Mouse (Mus musculus) midbrain, embryonic 14.5 days (tissue): ENCODE results near the gene Lmx1b. TPM values are rescaled to one million over a fixed set of nuclear protein-coding genes. Genes with fewer than 3 reads are reported as not detected.

ENCODE experiments used
- ATAC-seq: fragments of 200-750 bp; cut with Nextera tagmentation; 2 replicates; pipeline ENCODE4 v1.8.0; 2017; ENCODE audit warnings: moderate number of reproducible peaks, moderate library complexity; ENCODE audit not compliant: low FRiP score, low TSS enrichment
- DNase-seq: peaks from one replicate; pipeline ENCODE4 v3.0.0-alpha.2; 2015
- H3K27ac ChIP-seq: fragments of 300-500 bp; sonication (generic); replicated peaks from 2 replicates; pipeline ENCODE4 v1.5.1; 2014; ENCODE audit warnings: mild to moderate bottlenecking, low read depth, low read length, moderate library complexity
- H3K27me3 ChIP-seq: fragments of 300-500 bp; sonication (generic); 2 replicates; pipeline ENCODE4 v1.6.1; 2014; ENCODE audit warnings: low read length, control low read depth, mixed read lengths; ENCODE audit not compliant: control insufficient read depth, insufficient read depth
- H3K36me3 ChIP-seq: fragments of 300-500 bp; sonication (generic); 2 replicates; pipeline ENCODE4 v1.6.1; 2014; ENCODE audit warnings: low read length, control low read depth; ENCODE audit not compliant: control insufficient read depth, insufficient read depth
- H3K4me1 ChIP-seq: fragments of 300-500 bp; sonication (generic); 2 replicates; pipeline ENCODE4 v1.6.1; 2014; ENCODE audit warnings: mild to moderate bottlenecking, antibody characterized with exemption, low read length, control low read depth; ENCODE audit not compliant: control insufficient read depth, insufficient read depth
- H3K4me2 ChIP-seq: fragments of 300-500 bp; sonication (generic); 2 replicates; pipeline ENCODE4 v1.6.1; 2014; ENCODE audit warnings: mild to moderate bottlenecking, low read length, moderate library complexity
- H3K4me3 ChIP-seq: fragments of 300-500 bp; sonication (generic); replicated peaks from 2 replicates; pipeline ENCODE4 v1.5.1; 2014; ENCODE audit warnings: low read depth, low read length
- H3K9ac ChIP-seq: fragments of 300-500 bp; sonication (generic); replicated peaks from 2 replicates; pipeline ENCODE4 v1.6.1; 2014; ENCODE audit warnings: mild to moderate bottlenecking, low read length, moderate library complexity
- H3K9me3 ChIP-seq: fragments of 300-500 bp; sonication (generic); 2 replicates; pipeline ENCODE4 v1.6.1; 2016; ENCODE audit warnings: low read length, control low read depth, mixed read lengths; ENCODE audit not compliant: control insufficient read depth
- WGBS: fragments of 180-500 bp; shearing (Covaris S2); extraction: QIAGEN DNeasy Blood & Tissue Kit; methylation state at CpG from one replicate; pipeline ENCODE4 v1.1.7; 2014; 5-methylcytosine and 5-hydroxymethylcytosine counted together
- polyA plus RNA-seq: library from polyadenylated mRNA; unstranded; fragments of >200 nt; fragmentation: Nextera tagmentation; extraction: Ambion mirVana; gene quantifications from 2 replicates; pipeline ENCODE4 v1.2.1, GENCODE M21; 2014

Lmx1b gene
- polyA plus RNA-seq, 1 experiment from 2014 or later, result 1.7 TPM

DNA sequence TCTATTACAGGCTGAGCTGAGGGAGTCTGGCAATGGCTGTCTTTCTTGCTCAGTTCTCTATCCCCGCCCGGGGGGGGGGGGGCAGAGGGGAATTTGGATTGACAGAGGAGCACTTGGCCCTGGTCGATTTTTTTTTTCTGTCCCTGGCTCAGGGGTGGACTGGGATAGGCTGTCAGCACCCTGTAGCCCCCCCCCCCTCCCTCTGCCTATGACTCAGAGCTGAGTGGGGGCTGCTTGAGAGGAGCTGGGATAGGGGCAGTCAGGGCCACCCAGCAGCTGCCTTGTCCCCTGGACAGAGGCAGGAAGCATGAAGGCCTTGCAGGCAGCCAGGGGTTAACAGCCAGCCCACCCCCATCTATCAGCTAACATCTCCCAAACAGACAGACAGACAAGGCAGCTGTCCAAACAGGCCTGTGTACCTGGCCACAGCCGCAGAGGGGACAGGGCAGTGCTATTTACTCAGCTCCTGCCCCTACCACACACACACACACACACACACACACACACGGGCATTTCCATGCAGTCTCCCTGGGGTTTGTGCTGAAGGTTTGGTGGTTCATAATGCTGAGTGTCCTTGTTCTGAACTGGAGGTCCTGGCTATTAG, 57.8 kb downstream of the Lmx1b start:
- ATAC-seq (no peak), DNase-seq (no peak)
- peak overlapping the region; percentile 6; the same call in 1 of the 2 replicates for H3K27ac ChIP-seq
- no peaks in the 10 kb centered on the region for H3K36me3 ChIP-seq
- peaks cover 87% of the 10 kb centered on the region for H3K27me3 ChIP-seq
- WGBS, result 3% methylated on average over 5 of the region's 5 CpGs
- H3K9ac ChIP-seq, result 0 out of 2 replicates have a peak overlapping the region, but pooled peaks have one; percentile 7
- H3K4me1 ChIP-seq, result peaks cover 35% of the 10 kb centered on the region
- H3K9me3 ChIP-seq, result no peaks in the 10 kb centered on the region
- no peak overlapping the region for H3K4me3 ChIP-seq
- no peak overlapping the region for H3K4me2 ChIP-seq

GRCm38 (mm10) chr2:33581866-33582265, 58.4 kb downstream of the Lmx1b start:
- under 1% methylated on average over 8 of the region's 8 CpGs for WGBS
- Histone ChIP-seq H3K27me3 (peaks cover 87% of the 10 kb centered on the region), H3K27ac (no peak overlapping the region)

DNA sequence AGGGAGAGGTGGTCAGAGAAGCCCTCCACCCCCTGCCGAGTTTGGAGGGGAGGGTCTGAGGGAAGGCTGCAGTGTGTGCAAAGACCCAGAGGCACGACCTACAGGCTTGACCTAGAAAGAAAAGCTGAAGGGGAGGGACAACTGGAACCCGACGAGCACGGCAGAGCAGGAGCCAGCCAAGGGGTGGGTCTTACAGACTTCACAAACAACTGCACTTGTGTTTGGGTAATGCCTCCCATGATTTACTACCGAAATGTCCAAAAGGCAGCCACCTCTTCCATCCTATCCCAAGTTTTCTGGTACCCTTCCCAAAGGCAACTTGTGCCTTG, 58.9 kb downstream of the Lmx1b start:
- H3K4me3 ChIP-seq, result peak overlapping the region; percentile 19; the same call in 1 of the 2 replicates
- DNase-seq (no peak), ATAC-seq (0 out of 2 replicates have a peak, but pooled peaks have one; percentile 15)
- 0 out of 2 replicates have a peak overlapping the region, but pooled peaks have one; percentile 17 for H3K9ac ChIP-seq
- H3K4me1 ChIP-seq, result peaks cover 35% of the 10 kb centered on the region
- H3K4me2 ChIP-seq, result peak overlapping the region; percentile 48
- H3K36me3 ChIP-seq, result no peaks in the 10 kb centered on the region
- under 1% methylated on average over 6 of the region's 6 CpGs for WGBS
- H3K27me3 ChIP-seq, result peaks cover 89% of the 10 kb centered on the region
- no peaks in the 10 kb centered on the region for H3K9me3 ChIP-seq
- H3K27ac ChIP-seq, result peak overlapping the region; percentile 60

More at GRCm38 (mm10) chr2:33581866-33582265, 58.4 kb downstream of the Lmx1b start:
- Histone ChIP-seq H3K9ac (no peak overlapping the region), H3K36me3 (no peaks in the 10 kb centered on the region), H3K4me3 (no peak overlapping the region), H3K4me1 (peaks cover 35% of the 10 kb centered on the region), H3K4me2 (peak overlapping the region; percentile 10; the same call in 1 of the 2 replicates), H3K9me3 (no peaks in the 10 kb centered on the region)
- DNase-seq, result no peak
- no peak for ATAC-seq

DNA sequence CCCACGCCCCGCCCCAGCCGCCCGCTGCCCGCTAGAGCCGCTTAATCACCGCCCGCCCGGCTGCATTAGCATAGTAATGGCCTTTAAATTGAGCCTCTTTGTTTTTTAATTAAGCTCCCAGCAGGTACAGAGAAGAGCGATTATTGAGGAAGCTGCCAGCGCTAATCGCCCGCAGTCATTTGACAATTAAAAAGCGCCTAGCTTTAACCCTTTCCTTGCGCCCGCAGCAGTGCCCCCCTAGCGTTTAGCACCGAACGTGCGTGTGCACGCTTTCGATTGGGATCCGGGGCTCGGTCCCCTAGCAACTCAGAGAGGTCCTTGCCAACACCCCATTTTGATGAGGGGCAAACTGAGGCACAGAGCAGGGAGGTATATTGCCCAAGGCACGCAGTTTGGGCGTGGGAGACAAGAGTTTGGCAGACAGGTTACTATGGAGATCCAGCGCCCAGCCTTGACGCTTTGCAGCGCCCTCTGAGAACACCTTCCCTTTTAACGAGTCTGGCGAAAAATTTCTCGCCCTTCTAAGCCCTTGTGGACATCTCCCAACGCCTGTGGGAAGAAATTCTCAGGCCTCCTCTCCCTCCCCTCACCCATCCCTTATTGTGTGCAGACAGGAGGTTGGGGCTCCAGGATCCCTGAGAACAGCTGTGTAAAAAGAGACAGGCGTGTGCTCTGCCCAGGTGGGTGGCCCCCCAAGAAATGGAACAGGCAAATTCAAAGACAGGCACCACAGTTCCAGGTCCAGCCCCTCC, 59.4 kb downstream of the Lmx1b start:
- Histone ChIP-seq H3K9ac (peak overlapping the region; percentile 17; the same call in 1 of the 2 replicates), H3K9me3 (no peaks in the 10 kb centered on the region), H3K27me3 (peaks cover 87% of the 10 kb centered on the region), H3K27ac (peak overlapping the region; percentile 60), H3K4me1 (peaks cover 35% of the 10 kb centered on the region), H3K36me3 (no peaks in the 10 kb centered on the region), H3K4me3 (peak overlapping the region; percentile 19), H3K4me2 (peak overlapping the region; percentile 48)
- ATAC-seq (0 out of 2 replicates have a peak, but pooled peaks have one; percentile 44), DNase-seq (peak; percentile 81)
- under 1% methylated on average over 34 of the region's 34 CpGs for WGBS

DNA sequence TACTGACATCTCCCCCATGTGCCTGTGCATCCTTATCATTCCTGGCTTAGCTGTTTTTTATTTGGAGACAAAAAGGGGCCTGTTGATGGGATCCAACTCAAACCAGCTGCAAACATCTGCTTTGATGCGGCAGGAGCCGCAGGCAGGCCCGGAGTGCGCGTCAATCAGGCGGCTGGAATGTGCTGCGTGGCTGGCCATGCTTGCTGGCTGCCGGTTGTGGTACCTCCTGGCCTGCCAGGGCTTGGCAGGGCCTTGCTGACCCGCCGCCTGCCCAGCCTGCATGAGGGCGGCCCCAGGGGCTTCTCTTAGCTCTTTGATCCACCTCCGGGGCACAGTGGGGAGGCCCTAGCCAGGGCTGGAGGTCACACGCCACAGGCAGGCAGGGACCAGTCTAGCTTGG, 64.9 kb downstream of the Lmx1b start:
- Histone ChIP-seq H3K36me3 (no peaks in the 10 kb centered on the region), H3K4me1 (peaks cover 11% of the 10 kb centered on the region), H3K4me3 (no peak overlapping the region), H3K27ac (no peak overlapping the region), H3K9me3 (no peaks in the 10 kb centered on the region), H3K9ac (no peak overlapping the region), H3K27me3 (peaks cover 68% of the 10 kb centered on the region), H3K4me2 (no peak overlapping the region)
- DNase-seq (no peak), ATAC-seq (no peak)
- 12% methylated on average over 13 of the region's 13 CpGs for WGBS

DNA sequence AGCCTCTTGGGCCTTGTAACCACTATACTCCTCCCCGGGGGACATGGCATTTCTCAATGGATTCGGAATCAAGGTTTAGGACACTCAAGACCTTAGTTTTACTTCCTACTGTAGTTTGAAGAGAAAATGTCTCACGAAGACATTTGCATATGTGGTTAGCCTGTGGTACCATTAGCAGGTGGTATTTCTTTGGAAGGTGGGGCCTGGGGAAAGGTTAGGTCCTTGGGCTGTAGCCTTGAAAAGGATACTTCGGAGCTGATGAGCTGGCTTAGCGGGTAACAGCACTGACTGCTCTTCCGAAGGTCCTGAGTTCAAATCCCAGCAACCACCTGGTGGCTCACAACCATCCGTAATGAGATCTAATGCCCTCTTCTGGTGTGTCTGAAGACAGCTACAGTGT, 67.2 kb downstream of the Lmx1b start:
- H3K36me3 ChIP-seq, result no peaks in the 10 kb centered on the region
- no peak overlapping the region for H3K4me3 ChIP-seq
- H3K4me1 ChIP-seq, result 0 out of 2 replicates have a peak, but pooled peaks cover 4% of the 10 kb centered on the region
- H3K4me2 ChIP-seq, result no peak overlapping the region
- 96% methylated on average over 7 of the region's 7 CpGs for WGBS
- no peak overlapping the region for H3K27ac ChIP-seq
- no peaks in the 10 kb centered on the region for H3K9me3 ChIP-seq
- DNase-seq (no peak), ATAC-seq (no peak)
- H3K27me3 ChIP-seq, result peaks cover 49% of the 10 kb centered on the region
- H3K9ac ChIP-seq, result no peak overlapping the region

- H3K9me3 ChIP-seq, result no peaks in the 10 kb centered on the region
- ATAC-seq, result no peak
- peaks cover 33% of the 10 kb centered on the region for H3K27me3 ChIP-seq
- no peaks in the 10 kb centered on the region for H3K36me3 ChIP-seq
- H3K4me1 ChIP-seq, result 0 out of 2 replicates have a peak, but pooled peaks cover 4% of the 10 kb centered on the region
- no peak for DNase-seq
- H3K4me2 ChIP-seq, result peak overlapping the region; percentile 25
- WGBS, result 19% methylated on average over 16 of the region's 16 CpGs
- no peak overlapping the region; the same call in 1 of the 2 replicates for H3K27ac ChIP-seq
- no peak overlapping the region for H3K4me3 ChIP-seq
- H3K9ac ChIP-seq, result no peak overlapping the region
Observed at GRCm38 (mm10) chr2:33571219-33571824, 69.0 kb downstream of the Lmx1b start.

- Histone ChIP-seq H3K9ac (no peak overlapping the region), H3K4me1 (0 out of 2 replicates have a peak, but pooled peaks cover 4% of the 10 kb centered on the region), H3K27me3 (peaks cover 26% of the 10 kb centered on the region), H3K9me3 (no peaks in the 10 kb centered on the region), H3K27ac (no peak overlapping the region), H3K4me3 (no peak overlapping the region), H3K4me2 (no peak overlapping the region), H3K36me3 (no peaks in the 10 kb centered on the region)
- 78% methylated on average over 10 of the region's 10 CpGs for WGBS
- DNase-seq, result no peak
- no peak for ATAC-seq
Observed at GRCm38 (mm10) chr2:33569698-33570097, 70.6 kb downstream of the Lmx1b start.
